Comparison of ENCODE assay signal across 19 mouse cellular contexts in genomic region chr13:38520299-38520698, GRCm38 (mm10).
"Had no signal": no experiment of that assay in that cellular context is flagged by ENCODE, and none has a peak within 500 bp of the region (broad histone marks: within the 10 kb centered on the region; RNA-seq: fewer than 3 reads in every experiment).

No protein-coding gene starts in this region.

- ATAC-seq: midbrain, embryonic 16.5 days had no signal

- H3K27ac ChIP-seq: midbrain, embryonic 10.5 days; midbrain, embryonic 12.5 days; neural tube, embryonic 13.5 days; neural tube, embryonic 15.5 days had no signal

- H3K9me3 ChIP-seq: midbrain, embryonic 10.5 days; midbrain, embryonic 12.5 days; neural tube, embryonic 13.5 days; neural tube, embryonic 15.5 days had no signal

- H3K27me3 ChIP-seq: midbrain, embryonic 12.5 days; neural tube, embryonic 13.5 days; neural tube, embryonic 15.5 days had no signal

- H3K4me2 ChIP-seq: lung, embryonic 14.5 days; midbrain, embryonic 12.5 days; neural tube, embryonic 13.5 days; neural tube, embryonic 15.5 days had no signal

- H3K4me1 ChIP-seq: midbrain, embryonic 10.5 days; midbrain, embryonic 12.5 days; neural tube, embryonic 15.5 days had no signal

- DNase-seq: lung, adult 18-20 months; lung, embryonic 14.5 days; lung, postnatal 10 days; lung, postnatal 4 days; midbrain, embryonic 14.5 days; retina, postnatal 1 day; right cerebral cortex, adult 18-20 months; right cerebral cortex, postnatal 25 days; right cerebral cortex, postnatal 4 days; spleen, adult 18-20 months; thymus, adult 18-20 months; thymus, postnatal 14 days; thymus, postnatal 36 days had no signal

- H3K9ac ChIP-seq: lung, embryonic 14.5 days; midbrain, embryonic 12.5 days; neural tube, embryonic 13.5 days; neural tube, embryonic 15.5 days had no signal

- H3K4me3 ChIP-seq: midbrain, embryonic 10.5 days; midbrain, embryonic 12.5 days; myocyte; neural tube, embryonic 13.5 days; neural tube, embryonic 15.5 days had no signal
